ENCODE assay signal across 9 mouse cellular contexts in the genomic region with DNA sequence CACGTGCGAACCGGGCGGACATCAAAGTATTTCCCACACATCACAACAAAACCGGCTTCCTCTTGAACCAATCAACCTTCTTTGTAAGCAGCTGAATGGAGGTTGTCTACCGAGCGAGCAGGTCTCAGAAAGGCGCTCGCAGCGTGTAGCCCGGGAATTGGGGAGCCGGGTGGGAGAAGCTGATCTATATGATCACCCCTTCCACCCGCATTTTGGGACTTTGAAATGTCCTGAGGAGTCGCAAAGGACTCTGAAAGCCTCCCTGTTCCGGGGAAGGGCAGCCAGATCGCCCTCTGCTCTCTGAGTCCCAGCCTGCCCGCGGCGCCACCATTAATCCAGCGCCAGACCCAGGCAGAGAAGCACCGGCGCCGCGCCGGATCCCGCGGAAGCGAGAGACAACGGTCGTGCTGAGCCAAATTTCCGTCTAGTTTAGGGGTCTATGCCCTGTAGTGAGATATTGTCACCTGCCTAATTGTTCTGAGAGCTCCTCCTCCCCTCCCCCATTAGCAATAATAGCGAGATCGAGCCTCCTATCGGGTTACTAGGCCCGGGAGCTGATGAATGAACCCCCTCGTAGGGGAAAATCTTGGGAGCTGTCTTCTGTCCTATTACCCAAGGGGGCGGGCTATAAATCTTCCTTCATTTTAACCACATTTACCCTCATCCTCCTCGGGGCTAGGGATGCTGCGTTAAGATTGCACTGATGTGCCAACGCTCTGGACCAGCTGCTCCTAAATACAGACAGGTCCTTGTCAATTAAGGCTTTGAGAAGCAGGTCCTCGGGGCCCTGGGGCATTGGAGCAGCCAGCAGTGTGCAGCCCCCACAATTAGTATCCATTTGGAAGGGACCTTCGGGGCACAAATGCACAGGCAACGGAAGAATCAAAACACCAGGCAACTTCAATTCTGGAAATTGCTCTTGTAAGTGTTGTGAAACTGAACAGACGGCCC. TPM values are rescaled to one million over a fixed set of nuclear protein-coding genes. Genes with fewer than 3 reads are reported as not detected.
DNase-seq lines count a peak whose midpoint lies in the region; ATAC-seq and TF ChIP-seq lines count a peak whose summit lies in the region.
"Had no signal": no experiment of that assay in that cellular context is flagged by ENCODE, and none has a peak within 500 bp of the region (broad histone marks: within the 10 kb centered on the region; RNA-seq: fewer than 3 reads in every experiment).

No protein-coding gene starts in this region.

- 1% methylated on average over 44 of the region's 44 CpGs for WGBS in lung, embryonic 14.5 days
- WGBS in embryonic facial prominence, embryonic 14.5 days, result under 1% methylated on average over 37 of the region's 44 CpGs
- WGBS in intestine, postnatal 0 days, result 3% methylated on average over 44 of the region's 44 CpGs

- no peaks in the 10 kb centered on the region for H3K4me1 ChIP-seq in lung, embryonic 14.5 days (ENCODE audit: insufficient read depth)
- H3K4me1 ChIP-seq in embryonic facial prominence, embryonic 14.5 days (ENCODE audit: control insufficient read depth, insufficient read depth, low read length), result no peaks in the 10 kb centered on the region
- no peaks in the 10 kb centered on the region for H3K4me1 ChIP-seq in intestine, postnatal 0 days (replicated peaks; ENCODE audit: control insufficient read depth, insufficient read depth, low read length)

- TF ChIP-seq CTCF in lung, embryonic 14.5 days (IDR thresholded peaks at IDR 0.05; ENCODE audit: low read depth), result no peak
- no peak for TF ChIP-seq CTCF in intestine, postnatal 0 days (IDR thresholded peaks at IDR 0.05; ENCODE audit: low read depth)

- H3K4me2 ChIP-seq in lung, embryonic 14.5 days, result peak overlapping the region; percentile 39
- H3K4me2 ChIP-seq in embryonic facial prominence, embryonic 14.5 days (ENCODE audit: low read depth, low read length), result peak overlapping the region; percentile 46
- H3K4me2 ChIP-seq in intestine, postnatal 0 days (replicated peaks; ENCODE audit: low read depth), result peak overlapping the region; percentile 54

- no peak; the same call in 1 of the 2 replicates for ATAC-seq in lung, embryonic 14.5 days (ENCODE audit: insufficient read depth)
- ATAC-seq in embryonic facial prominence, embryonic 14.5 days (ENCODE audit: low read depth), result peak; percentile 53; the same call in 1 of the 2 replicates
- no peak for ATAC-seq in intestine, postnatal 0 days

- peaks cover 98% of the 10 kb centered on the region for H3K27me3 ChIP-seq in lung, embryonic 14.5 days (ENCODE audit: insufficient read depth, low read length)
- H3K27me3 ChIP-seq in embryonic facial prominence, embryonic 14.5 days (replicated peaks; ENCODE audit: control insufficient read depth, insufficient read depth, low read length), result peaks cover 98% of the 10 kb centered on the region
- H3K27me3 ChIP-seq in intestine, postnatal 0 days (replicated peaks; ENCODE audit: control insufficient read depth, insufficient read depth, low read length), result peaks cover 96% of the 10 kb centered on the region

- no peak for DNase-seq in lung, embryonic 14.5 days
- DNase-seq in lung, adult 18-20 months, result no peak
- no peak for DNase-seq in embryonic facial prominence, embryonic 14.5 days (ENCODE audit: low spot score)
- DNase-seq in neural tube, embryonic 10.5 days (ENCODE audit: extremely low spot score, low spot score), result peak; percentile 71
- no peak for DNase-seq in spleen, postnatal 10 days (ENCODE audit: low spot score in 2 of 2)
- DNase-seq in cerebellum, adult 11-12 months, result no peak
- no peak for DNase-seq in thymus, postnatal 4 days

- no peaks in the 10 kb centered on the region for H3K36me3 ChIP-seq in lung, embryonic 14.5 days (ENCODE audit: insufficient read depth)
- no peaks in the 10 kb centered on the region for H3K36me3 ChIP-seq in embryonic facial prominence, embryonic 14.5 days (ENCODE audit: control insufficient read depth, insufficient read depth, low read length)
- H3K36me3 ChIP-seq in intestine, postnatal 0 days (ENCODE audit: control insufficient read depth, insufficient read depth), result no peaks in the 10 kb centered on the region
- H3K36me3 ChIP-seq: G1E had no signal

- H3K27ac ChIP-seq in lung, embryonic 14.5 days (ENCODE audit: low read depth), result no peak overlapping the region
- no peak overlapping the region for H3K27ac ChIP-seq in embryonic facial prominence, embryonic 14.5 days (replicated peaks; ENCODE audit: low read depth, low read length)
- no peak overlapping the region for H3K27ac ChIP-seq in intestine, postnatal 0 days (ENCODE audit: low read depth, low read length)

- H3K4me3 ChIP-seq in lung, embryonic 14.5 days (ENCODE audit: low read depth, low read length), result peak overlapping the region; percentile 18
- H3K4me3 ChIP-seq in embryonic facial prominence, embryonic 14.5 days (ENCODE audit: low read depth, low read length), result peak overlapping the region; percentile 27
- H3K4me3 ChIP-seq in intestine, postnatal 0 days (ENCODE audit: low read depth, low read length), result peak overlapping the region; percentile 26

- peaks cover 5% of the 10 kb centered on the region; the same call in 1 of the 2 replicates for H3K9me3 ChIP-seq in lung, embryonic 14.5 days (ENCODE audit: low read depth, low read length)
- peaks cover 12% of the 10 kb centered on the region for H3K9me3 ChIP-seq in embryonic facial prominence, embryonic 14.5 days (ENCODE audit: control insufficient read depth, low read length)
- H3K9me3 ChIP-seq in intestine, postnatal 0 days (ENCODE audit: control insufficient read depth), result no peaks in the 10 kb centered on the region
- H3K9me3 ChIP-seq: G1E had no signal

- no peak overlapping the region for H3K9ac ChIP-seq in lung, embryonic 14.5 days
- H3K9ac ChIP-seq in embryonic facial prominence, embryonic 14.5 days (ENCODE audit: low read depth, low read length), result no peak overlapping the region
- H3K9ac ChIP-seq in intestine, postnatal 0 days (ENCODE audit: low read depth, low read length), result no peak overlapping the region

RNA-seq across cellular contexts. Expression of gene Tmem33, which starts 37.6 kb away (rescaled TPM):
- 73.9 and 77.9 TPM in 2 replicates for polyA plus RNA-seq in lung, embryonic 14.5 days (2014; fragmentation: Nextera tagmentation; extraction: Ambion mirVana)
- 73.0 and 78.9 TPM in 2 replicates for polyA plus RNA-seq in embryonic facial prominence, embryonic 14.5 days (2014; fragmentation: Nextera tagmentation; extraction: Ambion mirVana)
- 140 TPM in 2 replicates for polyA plus RNA-seq in intestine, postnatal 0 days (2015; fragmentation: Nextera tagmentation; extraction: Ambion mirVana)
